Mouse (Mus musculus) embryonic facial prominence, embryonic 11.5 days (tissue): ENCODE data around the gene Ppp1r12b. TPM values are rescaled to one million over a fixed set of nuclear protein-coding genes. Genes with fewer than 3 reads are reported as not detected.

ENCODE experiments used
- ATAC-seq: fragments of 200-750 bp; cut with Nextera tagmentation; replicated peaks from 2 replicates; pipeline ENCODE4 v1.8.0; 2017; ENCODE audit warnings: low read depth; ENCODE audit not compliant: insufficient number of reproducible peaks, low FRiP score, low TSS enrichment
- DNase-seq: peaks from one replicate; pipeline ENCODE4 v3.0.0-alpha.2; 2015; ENCODE audit warnings: low spot score
- H3K27ac ChIP-seq: fragments of 300-500 bp; sonication (generic); replicated peaks from 2 replicates; pipeline ENCODE4 v1.5.1; 2014; ENCODE audit warnings: mild to moderate bottlenecking, low read depth, low read length, control low read depth
- H3K27me3 ChIP-seq: fragments of 300-500 bp; sonication (generic); 2 replicates; pipeline ENCODE4 v1.6.1; 2014; ENCODE audit warnings: mild to moderate bottlenecking, low read length, moderate library complexity, mixed read lengths; ENCODE audit not compliant: control insufficient read depth, insufficient read depth
- H3K36me3 ChIP-seq: fragments of 300-500 bp; sonication (generic); replicated peaks from 2 replicates; pipeline ENCODE4 v1.6.1; 2014; ENCODE audit warnings: low read depth, mild to moderate bottlenecking, low read length, moderate library complexity, mixed read lengths; ENCODE audit not compliant: control insufficient read depth, insufficient read depth
- H3K4me1 ChIP-seq: fragments of 300-500 bp; sonication (generic); 2 replicates; pipeline ENCODE4 v1.6.1; 2014; ENCODE audit warnings: low read length, mixed read lengths; ENCODE audit not compliant: control insufficient read depth, insufficient read depth
- H3K4me2 ChIP-seq: fragments of 300-500 bp; sonication (generic); 2 replicates; pipeline ENCODE4 v1.6.1; 2014; ENCODE audit warnings: low read depth, mild to moderate bottlenecking, control low read depth, low read length, moderate library complexity
- H3K4me3 ChIP-seq: fragments of 300-500 bp; sonication (generic); 2 replicates; pipeline ENCODE4 v1.5.1; 2014; ENCODE audit warnings: low read depth, low read length, control low read depth
- H3K9ac ChIP-seq: fragments of 300-500 bp; sonication (generic); replicated peaks from 2 replicates; pipeline ENCODE4 v1.6.1; 2014; ENCODE audit warnings: mild to moderate bottlenecking, control low read depth, low read length
- H3K9me3 ChIP-seq: fragments of 300-500 bp; sonication (generic); replicated peaks from 2 replicates; pipeline ENCODE4 v1.6.1; 2016; ENCODE audit warnings: mild to moderate bottlenecking, low read length, inconsistent platforms, mixed read lengths; ENCODE audit not compliant: control insufficient read depth
- WGBS: fragments of 180-500 bp; shearing (Covaris S2); extraction: QIAGEN DNeasy Blood & Tissue Kit; methylation state at CpG from one replicate; pipeline ENCODE4 v1.1.7; 2014; 5-methylcytosine and 5-hydroxymethylcytosine counted together
- polyA plus RNA-seq: library from polyadenylated mRNA; unstranded; fragments of >200 nt; fragmentation: Nextera tagmentation; extraction: Ambion mirVana; gene quantifications from 2 replicates; pipeline ENCODE4 v1.2.1, GENCODE M21; 2014

Gene Ppp1r12b
- polyA plus RNA-seq, 1 experiment from 2014 or later: 5.0 TPM

DNA sequence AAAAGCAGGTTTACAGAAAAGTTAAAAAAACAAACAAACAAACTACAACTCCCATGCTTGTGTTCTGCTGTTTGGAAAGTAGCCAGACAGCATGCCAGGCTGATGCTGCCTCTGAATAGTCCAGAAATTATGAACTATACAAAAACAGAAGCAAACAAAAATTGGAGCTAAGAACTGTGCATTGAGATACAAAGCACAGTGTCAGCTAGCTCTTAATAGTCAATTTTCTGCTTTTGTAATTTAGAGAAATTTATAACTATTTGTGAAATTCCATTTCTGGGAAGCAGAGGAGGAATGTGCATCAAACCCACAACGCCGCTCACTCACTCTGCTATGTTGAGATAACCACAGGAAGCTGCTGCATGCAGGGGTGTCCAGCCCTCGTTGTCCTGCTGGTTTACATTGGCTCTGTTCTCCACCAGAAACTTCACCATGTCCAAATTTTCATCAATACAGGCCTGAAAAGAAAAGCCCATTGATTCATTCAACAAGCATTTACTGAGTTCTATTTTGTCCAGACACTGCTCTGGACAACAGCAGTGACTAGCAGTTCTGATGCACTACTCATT lies 53.6 kb downstream of the Ppp1r12b start:
- Histone ChIP-seq H3K36me3 (no peaks in the 10 kb centered on the region), H3K9ac (no peak overlapping the region), H3K4me2 (no peak overlapping the region), H3K27me3 (no peaks in the 10 kb centered on the region), H3K9me3 (no peaks in the 10 kb centered on the region), H3K4me3 (no peak overlapping the region), H3K27ac (no peak overlapping the region), H3K4me1 (no peaks in the 10 kb centered on the region)
- ATAC-seq (no peak), DNase-seq (no peak)
- WGBS: 73% methylated on average over 3 of the region's 3 CpGs

DNA sequence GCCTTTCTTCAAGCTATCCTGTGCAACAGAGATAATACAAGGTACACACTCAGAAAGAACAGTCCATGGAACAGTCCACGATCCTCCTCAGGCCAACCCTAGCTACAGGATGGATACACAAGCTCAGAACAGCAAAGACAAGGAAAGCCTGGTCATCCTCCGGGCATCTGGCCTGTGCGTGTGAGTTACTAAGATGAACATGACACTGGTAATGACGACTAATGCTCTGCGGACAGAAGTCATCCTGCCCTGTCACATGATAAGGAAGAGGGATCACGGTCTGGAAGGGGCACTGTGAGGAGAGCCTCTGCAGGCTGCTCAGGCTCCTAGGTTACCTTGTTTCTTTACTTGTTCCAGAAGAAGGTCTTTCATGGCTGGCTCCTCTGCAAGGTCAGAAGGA lies 59.7 kb downstream of the Ppp1r12b start:
- Histone ChIP-seq H3K27ac (no peak overlapping the region), H3K4me1 (no peaks in the 10 kb centered on the region), H3K9me3 (no peaks in the 10 kb centered on the region), H3K36me3 (no peaks in the 10 kb centered on the region), H3K9ac (no peak overlapping the region), H3K4me2 (no peak overlapping the region), H3K27me3 (no peaks in the 10 kb centered on the region), H3K4me3 (no peak overlapping the region)
- ATAC-seq: no peak
- WGBS: 95% methylated on average over 6 of the region's 6 CpGs
- DNase-seq: no peak

DNA sequence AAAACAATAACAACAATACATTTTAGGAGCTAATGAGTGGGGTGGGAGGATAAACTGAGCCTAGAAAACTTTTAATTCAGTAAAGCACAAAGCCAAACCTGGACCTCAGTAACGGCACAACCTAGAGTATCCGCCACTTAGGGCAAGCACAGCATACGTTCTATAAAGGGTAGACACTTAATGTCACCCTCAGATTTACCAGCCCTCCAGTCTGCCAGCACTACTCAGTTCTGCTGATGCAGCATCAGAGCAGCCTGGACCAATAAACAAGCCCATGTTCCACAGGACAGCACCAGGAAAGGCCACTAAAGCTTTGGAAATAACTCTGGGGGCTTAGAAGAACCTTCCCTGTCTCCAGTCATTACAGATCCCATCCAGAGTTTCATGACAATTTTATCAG lies 60.9 kb downstream of the Ppp1r12b start:
- Histone ChIP-seq H3K36me3 (no peaks in the 10 kb centered on the region), H3K4me2 (no peak overlapping the region), H3K4me1 (no peaks in the 10 kb centered on the region), H3K4me3 (no peak overlapping the region), H3K9me3 (no peaks in the 10 kb centered on the region), H3K9ac (no peak overlapping the region), H3K27ac (no peak overlapping the region), H3K27me3 (no peaks in the 10 kb centered on the region)
- ATAC-seq (no peak), DNase-seq (no peak)
- 90% methylated on average over 3 of the region's 3 CpGs for WGBS

DNA sequence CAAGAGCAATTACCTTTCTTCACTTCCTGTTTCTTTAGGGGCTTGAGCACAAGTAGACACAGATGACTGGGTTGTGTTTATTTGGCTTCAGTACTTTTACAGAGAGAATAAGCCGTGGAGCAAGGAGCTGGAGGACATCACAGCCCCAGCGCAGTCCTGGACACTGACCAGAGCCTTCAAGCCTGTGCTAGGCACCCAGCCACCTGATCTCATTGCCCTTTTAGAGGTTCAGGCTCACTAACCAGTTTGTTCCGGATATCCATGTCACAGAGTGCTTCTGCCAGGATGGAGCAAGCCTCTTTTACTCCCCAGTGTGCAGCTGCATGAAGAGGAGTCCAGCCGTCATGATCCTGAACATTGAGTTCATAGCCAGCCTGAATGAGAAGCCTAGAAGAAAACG lies 63.8 kb downstream of the Ppp1r12b start:
- no peaks in the 10 kb centered on the region for H3K36me3 ChIP-seq
- no peak overlapping the region for H3K27ac ChIP-seq
- WGBS: 84% methylated on average over 5 of the region's 5 CpGs
- H3K4me2 ChIP-seq: no peak overlapping the region
- DNase-seq (no peak), ATAC-seq (no peak)
- H3K27me3 ChIP-seq: no peaks in the 10 kb centered on the region
- no peak overlapping the region for H3K4me3 ChIP-seq
- H3K9me3 ChIP-seq: no peaks in the 10 kb centered on the region
- H3K4me1 ChIP-seq: no peaks in the 10 kb centered on the region
- H3K9ac ChIP-seq: no peak overlapping the region

DNA sequence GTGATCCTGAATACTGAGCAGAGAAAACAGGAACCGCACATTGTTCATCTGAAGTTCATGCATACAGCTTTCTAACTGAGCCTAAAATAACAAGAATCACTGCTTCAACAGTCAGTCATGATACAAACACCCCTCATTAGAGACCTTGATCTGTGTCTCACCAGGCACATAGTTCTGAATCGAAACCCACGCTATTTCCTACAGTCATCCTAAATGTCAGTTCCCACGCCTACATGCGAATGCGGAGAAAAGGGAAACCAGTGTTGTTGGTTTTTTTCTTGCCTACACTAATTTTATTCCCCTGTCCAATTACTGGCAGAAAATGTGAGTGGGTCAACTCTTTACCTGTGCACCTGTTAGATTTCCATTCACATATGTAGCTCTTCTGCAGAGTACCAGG lies 66.1 kb downstream of the Ppp1r12b start:
- H3K27me3 ChIP-seq: no peaks in the 10 kb centered on the region
- WGBS: 95% methylated on average over 6 of the region's 6 CpGs
- H3K27ac ChIP-seq: no peak overlapping the region
- H3K9me3 ChIP-seq: no peaks in the 10 kb centered on the region
- no peak overlapping the region for H3K4me3 ChIP-seq
- ATAC-seq: no peak
- DNase-seq: no peak
- H3K36me3 ChIP-seq: no peaks in the 10 kb centered on the region
- H3K9ac ChIP-seq: no peak overlapping the region
- H3K4me1 ChIP-seq: no peaks in the 10 kb centered on the region
- H3K4me2 ChIP-seq: no peak overlapping the region

DNA sequence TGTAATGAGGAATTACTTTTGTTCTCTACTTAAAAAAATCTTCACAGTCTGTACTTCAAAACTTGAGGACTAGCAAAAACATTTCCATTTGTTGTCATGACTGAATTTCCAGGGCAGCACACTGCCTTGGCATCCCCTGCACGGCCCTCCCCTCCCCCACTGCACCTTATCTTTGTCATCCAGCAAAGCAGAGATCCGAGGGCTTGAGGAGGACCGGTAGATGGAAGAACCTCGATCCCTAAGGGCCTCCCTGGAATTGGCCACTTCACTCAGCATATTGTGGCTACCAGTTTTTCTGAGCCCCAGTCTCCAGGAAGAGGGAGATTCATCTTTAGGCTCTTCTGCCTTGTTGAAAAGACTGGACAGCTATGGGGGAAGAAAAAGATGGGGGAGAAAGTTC lies 79.9 kb downstream of the Ppp1r12b start:
- WGBS: 50% methylated on average over 4 of the region's 4 CpGs
- H3K27me3 ChIP-seq: no peaks in the 10 kb centered on the region
- no peak overlapping the region for H3K4me2 ChIP-seq
- H3K27ac ChIP-seq: no peak overlapping the region
- ATAC-seq: no peak
- H3K4me1 ChIP-seq: no peaks in the 10 kb centered on the region
- H3K4me3 ChIP-seq: no peak overlapping the region
- no peak for DNase-seq
- H3K9me3 ChIP-seq: no peaks in the 10 kb centered on the region
- no peak overlapping the region for H3K9ac ChIP-seq
- no peaks in the 10 kb centered on the region for H3K36me3 ChIP-seq

DNA sequence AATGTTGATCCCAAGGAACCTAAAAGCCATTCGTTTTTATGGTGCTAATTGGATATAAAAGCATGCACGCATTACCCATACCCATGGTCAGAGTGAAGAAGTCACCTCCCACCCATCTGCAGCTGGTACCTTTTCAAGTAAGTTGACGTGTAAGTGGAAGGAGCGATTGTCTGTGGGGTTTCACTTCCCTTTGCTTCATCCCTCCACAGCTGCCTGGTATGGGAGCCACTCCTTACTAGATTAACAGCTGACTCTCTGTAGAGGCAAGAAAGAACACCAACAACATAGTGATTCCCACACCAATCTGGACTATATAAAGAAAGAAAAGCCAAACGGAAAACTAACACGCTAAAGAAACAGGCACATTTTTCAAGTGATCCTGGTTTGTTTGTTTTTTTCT lies 83.1 kb downstream of the Ppp1r12b start:
- Histone ChIP-seq H3K9ac (no peak overlapping the region), H3K4me2 (no peak overlapping the region), H3K4me1 (no peaks in the 10 kb centered on the region), H3K36me3 (no peaks in the 10 kb centered on the region), H3K4me3 (no peak overlapping the region), H3K9me3 (no peaks in the 10 kb centered on the region), H3K27ac (no peak overlapping the region), H3K27me3 (no peaks in the 10 kb centered on the region)
- 85% methylated on average over 6 of the region's 6 CpGs for WGBS
- DNase-seq (no peak), ATAC-seq (no peak)

DNA sequence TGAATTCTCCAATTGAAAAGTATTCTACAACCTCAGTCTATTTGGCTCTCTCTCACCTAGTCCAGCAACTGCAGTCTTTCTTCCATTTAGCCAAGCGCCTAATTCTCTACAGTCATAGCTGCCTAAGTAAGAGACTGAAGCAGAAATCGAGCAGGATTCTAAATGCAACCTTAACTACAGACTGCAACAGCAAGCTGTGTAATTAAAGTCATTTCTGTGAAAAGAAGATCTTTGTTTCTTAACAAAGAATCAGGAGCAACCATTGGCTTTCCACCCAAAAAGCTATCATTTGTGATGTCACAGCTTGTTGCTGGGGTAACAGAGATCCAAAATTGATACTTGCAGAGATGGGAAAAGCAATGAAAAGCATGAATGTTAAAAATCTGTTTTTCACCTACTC lies 89.3 kb downstream of the Ppp1r12b start:
- Histone ChIP-seq H3K4me3 (no peak overlapping the region), H3K9ac (no peak overlapping the region), H3K4me1 (no peaks in the 10 kb centered on the region), H3K36me3 (no peaks in the 10 kb centered on the region), H3K27ac (no peak overlapping the region), H3K27me3 (no peaks in the 10 kb centered on the region), H3K4me2 (no peak overlapping the region), H3K9me3 (no peaks in the 10 kb centered on the region)
- WGBS: 81% methylated on average over 2 of the region's 2 CpGs
- no peak for DNase-seq
- no peak for ATAC-seq
